Mouse (Mus musculus) embryo, embryonic 11 days (tissue): Measurements from ENCODE around the gene Palm2.

Experiments used
- DNase-seq: peaks from one replicate; pipeline ENCODE4 v3.0.0-alpha.2; 2015

Palm2 gene

DNA sequence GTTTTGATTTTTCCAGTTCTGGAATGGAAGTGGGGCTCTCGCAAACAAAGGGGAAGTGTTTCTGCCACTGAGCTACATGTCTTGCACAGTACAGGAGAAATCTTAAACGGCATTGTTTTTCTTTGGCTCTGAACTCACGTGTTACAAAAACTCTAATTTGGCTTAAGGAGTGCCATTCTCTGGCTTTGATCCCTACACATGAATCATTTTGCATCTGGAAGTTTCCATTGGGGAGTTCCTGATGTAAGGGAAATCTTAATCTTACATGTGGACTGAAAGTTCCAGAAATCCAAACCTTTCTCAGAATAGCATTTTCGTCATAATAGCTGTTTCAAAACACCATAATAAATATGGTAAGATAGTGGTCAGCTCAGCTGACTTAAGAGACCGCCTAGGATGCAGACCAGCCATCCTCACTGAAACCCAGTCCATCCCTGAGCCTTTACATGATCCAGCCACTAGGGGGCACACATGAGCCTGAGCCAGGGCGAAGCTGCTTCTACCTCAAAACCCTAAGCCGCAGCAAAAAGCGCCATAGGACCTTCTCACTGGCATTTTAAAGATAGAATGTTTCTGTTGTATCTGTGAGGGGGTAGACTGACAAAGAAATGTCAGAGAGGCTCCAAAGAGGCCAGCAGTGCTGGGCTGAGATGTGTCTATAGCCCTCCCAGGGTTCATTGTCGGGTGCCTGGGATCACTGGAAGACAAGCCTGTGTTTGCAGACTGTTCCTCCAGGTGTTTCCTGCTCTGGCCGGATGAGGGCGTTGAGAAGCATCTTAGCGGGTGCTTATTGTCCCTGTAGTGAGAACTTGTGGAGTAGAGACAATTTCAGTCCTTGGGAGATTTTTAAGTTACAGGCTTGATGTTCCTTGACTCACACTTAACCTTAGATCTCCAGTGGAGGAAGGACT, 239.2 kb downstream of the Palm2 start:
- peak; percentile 88 for DNase-seq

DNA sequence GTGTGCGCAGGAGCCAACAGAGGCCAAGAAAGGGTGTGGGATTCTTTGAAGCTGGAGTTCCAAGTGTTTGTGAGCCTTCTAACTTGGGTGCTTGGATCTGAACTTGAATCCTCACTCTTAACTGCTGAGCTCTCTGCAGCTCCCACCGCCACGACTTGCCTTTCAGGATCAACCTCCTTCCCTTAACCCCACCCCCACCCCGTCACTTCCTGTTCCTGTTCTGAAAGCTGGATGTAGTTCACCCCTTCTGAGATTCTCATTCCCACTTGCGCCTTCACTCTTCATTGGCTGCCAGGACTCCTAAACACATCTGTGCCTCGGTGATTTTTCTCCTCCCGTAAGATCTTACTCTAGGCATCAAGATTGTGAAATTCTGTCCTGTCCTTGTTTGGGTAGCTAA, 240.3 kb downstream of the Palm2 start:
- no peak for DNase-seq

DNA sequence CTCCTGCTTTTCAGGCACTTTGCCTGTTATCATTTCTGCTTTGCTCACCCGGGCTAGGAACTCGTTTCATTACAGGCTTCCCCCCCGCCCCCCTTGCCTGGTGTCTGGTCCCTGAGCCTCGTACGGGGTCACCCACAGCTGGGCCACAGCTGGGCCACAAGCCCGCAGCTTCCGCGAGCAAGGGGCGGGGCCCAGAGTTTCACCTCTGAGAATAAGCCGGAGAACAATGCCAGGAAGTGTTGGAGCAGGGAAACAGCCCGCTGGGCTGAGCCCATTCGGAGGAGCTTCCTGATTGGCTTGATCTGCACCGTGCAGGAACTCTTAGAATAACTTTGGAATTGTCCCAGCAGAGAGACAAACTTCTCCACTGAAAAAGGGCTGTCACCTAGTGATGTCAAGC, 241.3 kb downstream of the Palm2 start:
- DNase-seq = peak; percentile 81

DNA sequence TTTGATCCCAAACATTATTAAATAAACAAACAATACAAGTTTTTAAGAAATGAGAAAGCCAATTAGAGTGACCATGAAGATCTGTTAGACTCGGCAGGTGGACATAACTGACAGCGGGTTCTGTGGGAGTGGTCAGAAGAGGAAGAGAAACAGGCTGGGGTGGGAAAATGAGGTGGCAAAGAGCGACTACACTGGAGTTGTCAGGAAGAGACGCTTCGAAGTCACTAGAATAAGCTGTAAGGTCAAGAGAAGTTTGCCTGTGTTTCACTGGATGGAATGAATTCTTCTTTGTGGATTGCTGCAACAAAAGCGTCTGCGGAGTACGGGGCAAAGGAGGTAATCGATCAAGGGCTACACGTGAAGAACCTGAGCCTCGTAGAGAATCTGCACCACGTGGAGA, 243.9 kb downstream of the Palm2 start:
- DNase-seq = no peak

DNA sequence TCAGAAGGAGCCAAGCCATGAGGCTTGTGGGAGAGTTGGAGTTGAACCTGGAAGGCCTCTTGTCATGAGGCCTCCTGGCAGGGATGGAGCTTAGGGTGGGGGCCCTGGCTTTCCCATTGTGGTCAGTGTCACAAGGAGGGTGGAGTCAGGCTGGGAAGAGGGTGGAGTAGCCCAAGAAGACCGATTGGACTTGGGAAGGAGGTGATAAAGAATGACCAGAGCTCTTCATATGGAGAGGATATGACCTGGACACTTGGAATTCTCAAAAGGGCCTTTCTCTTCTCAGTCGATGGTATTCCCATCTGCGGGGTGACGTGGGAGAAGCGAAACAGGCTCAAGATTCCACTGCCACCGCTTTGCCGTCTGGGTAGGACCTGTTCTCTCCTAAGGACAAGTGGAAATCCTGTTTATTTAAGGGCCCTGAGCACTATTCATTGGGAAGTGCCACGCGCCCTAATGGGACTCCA, 245.0 kb downstream of the Palm2 start:
- DNase-seq = no peak

DNA sequence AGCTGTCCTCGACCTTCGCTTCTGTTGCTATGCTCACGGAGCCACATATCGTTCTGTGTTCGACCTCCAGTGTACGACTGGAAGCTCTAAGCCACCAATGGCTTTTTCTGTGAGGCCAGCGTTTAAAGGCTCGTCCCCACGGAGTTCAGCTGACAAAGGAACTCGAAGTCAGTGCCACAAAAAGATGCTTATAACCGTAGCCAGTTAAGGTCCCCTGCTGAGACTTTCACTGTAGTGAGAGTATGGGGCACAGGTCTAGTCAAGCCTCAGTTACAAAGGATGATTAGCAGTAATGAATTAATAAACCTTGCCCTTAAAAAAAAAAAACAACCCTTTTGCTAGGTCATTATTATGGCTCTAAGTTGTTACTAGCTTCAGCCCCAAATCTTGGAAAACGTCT, 246.1 kb downstream of the Palm2 start:
- no peak for DNase-seq

DNA sequence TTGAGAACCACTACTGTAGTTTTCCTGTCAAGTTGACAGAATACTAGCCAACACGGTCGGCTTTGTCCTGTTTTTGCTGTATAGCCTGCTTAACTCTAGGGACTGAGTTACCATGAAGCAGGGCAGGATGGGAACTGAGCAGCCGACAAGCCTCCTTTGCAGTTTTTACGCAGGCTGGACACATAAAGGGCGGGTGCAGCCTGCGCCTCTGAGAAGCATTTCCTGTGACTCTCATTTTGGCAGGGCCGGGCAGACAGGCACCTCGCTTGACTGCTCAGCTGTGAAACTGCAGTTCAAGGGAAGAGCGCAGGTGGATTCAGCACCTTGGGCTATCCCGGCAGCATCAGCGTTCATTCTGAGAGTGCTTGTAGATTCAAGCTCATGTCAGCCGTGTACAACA, 247.5 kb downstream of the Palm2 start:
- peak; percentile 36 for DNase-seq

DNA sequence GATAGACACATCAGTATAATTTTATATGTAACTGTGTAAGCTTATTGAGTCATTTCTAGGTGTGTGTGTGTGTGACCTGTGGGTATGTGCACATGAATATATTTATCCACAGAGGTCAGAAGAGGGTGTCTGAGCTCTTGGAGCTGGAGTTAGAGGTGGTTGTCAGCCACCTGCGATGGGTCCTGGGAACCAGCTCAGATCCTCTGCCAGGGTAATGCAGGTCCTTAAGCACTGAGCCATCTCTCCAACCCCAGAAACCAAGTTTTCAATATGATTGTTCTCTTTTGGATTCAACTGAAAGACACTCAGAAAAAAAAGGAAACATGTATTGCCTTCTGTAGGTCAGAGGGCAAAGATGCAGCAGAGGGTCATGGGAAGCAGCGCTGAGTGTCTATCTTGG, 248.3 kb downstream of the Palm2 start:
- no peak for DNase-seq

DNA sequence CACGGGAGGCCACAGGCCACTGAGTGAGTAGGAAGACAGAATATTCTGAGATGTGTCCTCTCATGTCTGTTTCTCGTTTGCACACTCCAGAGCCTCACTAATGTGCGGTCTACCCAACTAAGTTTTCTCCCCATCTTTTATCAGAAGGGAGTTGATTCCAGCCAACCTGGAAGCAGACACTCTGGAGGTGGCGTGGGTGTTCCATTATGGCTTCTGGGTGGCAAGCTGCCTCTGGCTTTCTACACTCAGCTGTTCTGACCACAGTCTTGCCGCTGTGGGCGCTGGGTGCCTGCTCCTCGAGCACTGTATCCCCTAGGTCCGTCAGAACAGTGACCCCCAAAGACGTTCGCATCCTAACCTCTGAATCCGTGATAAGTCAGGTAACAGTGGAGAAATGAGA, 248.9 kb downstream of the Palm2 start:
- no peak for DNase-seq

DNA sequence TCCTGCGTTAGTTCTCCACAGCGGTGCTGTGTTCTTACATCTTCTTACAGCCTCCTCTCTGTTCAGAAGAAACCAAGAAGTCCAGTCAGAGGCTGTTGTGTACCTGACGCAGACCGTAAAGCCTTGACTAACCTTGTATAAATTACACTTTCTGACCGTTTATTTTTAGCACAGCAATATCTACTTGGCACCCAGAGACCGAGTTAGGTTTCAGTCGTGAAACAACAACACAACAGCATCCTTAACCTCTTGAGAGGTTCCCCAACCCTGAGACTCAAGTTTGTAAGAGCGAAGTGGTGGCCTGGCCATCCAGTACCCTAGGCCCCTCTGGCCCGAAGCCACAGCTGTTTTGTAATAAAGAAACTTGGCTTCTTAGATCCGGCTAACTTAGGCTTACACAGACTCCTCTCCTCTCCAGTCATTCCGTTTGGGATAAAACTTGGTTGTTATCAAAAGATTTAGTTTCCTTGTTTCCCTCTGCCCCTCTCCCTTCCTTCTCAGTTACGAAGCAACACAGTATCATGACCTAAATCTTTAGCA, 250.7 kb downstream of the Palm2 start:
- no peak for DNase-seq

DNA sequence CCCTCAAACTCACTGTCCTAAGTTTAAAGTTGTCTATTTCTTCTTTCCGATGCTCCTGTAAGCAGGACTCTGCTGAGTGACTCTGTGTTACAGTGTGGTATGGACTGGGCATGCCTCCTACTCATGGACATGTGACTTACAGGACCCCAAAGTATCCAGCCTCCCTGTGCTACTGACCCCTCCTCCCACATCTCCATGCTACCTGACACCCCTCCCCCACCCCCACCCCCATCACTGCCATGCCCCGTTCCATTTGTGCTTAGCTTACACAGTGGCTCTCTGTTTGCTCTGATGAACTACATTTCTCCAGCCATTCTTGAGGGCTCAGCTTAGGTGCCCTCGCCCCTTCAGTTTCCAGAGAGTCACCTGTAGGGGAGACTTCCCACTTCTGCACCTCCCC, 252.7 kb downstream of the Palm2 start:
- no peak for DNase-seq

DNA sequence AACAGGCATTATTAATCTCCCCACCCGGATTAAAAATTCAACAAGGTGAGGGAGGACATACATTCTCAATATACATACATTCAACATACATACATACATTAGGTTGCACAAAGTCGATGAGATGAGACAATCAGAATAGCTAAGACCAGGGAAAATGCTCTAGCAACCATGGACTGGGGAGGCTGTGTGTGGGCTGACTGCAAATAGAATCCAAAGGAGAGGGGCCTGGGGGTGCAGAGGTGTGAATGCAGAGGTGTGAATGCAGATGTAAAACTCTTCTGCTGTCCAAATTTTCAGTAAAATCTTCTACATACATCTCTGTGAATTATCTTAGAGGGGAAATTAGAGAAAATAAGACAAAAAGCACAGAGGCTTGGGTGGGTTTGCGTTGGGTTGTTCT, 253.5 kb downstream of the Palm2 start:
- no peak for DNase-seq

DNA sequence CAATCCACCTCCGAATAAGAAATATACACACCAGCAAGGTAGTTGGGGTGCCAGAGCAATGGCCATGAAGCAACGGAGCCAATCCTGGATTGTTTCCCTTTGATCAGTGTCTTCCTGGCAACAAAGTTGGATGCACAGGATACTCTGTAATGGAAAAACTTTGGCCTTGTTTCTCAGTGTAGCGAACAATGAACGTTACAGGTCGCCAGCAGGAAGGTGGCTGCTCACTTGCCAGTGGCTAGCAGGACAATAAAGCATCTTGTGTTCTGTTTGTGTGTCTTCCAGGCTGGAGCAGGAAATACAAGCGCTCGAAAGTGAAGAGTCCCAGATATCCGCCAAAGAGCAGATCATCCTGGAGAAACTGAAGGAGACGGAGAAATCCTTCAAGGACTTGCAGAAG, 254.1 kb downstream of the Palm2 start:
- no peak for DNase-seq

DNA sequence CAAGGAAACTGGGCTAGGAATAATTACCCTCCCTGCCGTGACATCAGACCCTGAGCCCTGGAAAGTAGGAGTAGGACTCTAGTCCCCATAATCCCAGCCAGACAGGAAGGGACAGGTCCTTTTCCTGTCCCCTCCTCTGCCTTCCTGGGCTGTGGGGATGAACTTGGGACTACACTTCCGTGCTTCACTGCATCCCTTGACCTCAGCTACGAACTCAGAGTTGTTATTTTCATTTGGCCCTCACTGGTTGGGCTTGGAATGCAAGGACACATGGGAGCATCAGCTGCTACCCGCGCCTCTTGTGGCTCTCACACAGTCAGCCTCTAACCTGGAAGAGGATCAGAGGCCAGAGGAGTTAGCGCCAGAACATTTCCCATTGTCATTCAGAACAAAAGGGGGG, 256.0 kb downstream of the Palm2 start:
- DNase-seq = no peak

DNA sequence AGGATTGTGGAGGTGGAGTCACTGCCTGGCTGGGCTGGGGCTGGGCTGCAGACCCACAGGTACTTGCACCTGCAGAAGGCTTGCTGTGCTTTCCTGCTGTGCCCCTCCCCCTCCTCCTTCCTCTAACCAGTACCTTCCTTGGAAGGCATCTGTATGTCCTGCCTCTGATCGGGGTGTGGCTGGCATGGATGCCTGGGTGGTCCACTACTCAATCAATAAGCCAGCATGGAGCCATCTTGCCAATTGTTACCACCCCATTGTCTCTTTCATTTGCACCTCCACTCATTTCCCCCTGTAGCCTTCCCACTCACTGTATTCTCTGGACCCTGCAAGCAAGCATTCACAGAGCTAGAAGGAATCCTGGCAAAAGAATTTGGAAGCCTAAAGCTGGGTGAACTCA, 256.8 kb downstream of the Palm2 start:
- DNase-seq = no peak

DNA sequence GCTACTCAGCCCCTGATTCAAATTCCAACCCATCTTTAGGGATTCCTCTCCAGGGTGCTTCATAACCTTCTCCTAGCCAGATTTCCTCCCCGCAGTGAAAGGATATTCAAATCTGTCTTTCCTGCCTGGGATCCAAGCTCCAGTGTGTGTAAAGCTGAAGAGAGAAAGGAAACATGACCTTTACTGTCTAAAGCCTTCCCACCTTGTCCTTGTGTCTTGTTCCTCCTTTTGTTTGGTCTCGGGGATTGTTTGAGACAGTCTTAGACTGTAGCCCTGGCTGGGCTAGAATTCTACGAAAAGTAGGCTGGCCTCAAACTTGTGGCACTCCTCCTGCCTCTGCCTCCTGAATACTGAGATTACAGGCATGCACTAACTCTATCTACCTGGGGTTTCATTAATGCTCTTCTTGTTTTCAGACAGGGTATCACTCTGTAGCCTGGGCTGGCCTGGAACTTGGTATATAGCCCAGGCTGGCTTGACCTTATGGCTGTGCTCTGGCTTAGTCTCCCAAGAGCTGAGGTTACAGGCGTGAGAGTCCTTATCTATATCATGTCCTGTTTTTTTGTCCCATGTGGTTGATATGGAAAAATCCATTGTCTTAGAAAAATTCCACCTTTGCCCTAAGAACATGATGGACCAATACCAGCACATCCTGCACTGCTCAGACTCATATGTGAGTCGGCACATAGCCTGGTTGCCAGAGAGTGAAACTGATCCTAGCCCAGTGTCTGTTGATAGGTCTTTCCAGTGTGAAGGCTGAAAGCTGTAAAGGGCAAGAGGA, 260.5 kb downstream of the Palm2 start:
- no peak for DNase-seq

DNA sequence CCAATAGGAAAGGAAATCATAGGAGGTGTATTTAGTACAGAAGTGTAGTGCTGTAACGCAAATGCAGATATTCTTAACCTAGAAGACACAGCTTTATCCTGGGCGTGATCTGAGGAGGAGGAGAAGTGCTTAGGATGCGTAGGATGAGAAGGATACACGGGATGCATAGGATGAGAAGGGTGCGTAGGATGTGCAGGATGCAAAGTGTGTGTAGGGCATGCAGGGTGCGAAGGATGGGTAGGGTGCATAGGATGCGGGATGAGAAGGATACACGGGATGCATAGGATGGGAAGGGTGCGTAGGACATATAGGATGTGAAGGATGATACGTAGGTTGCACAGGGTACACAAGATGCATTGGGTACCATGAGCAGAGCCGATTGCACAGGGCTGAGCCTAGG, 262.9 kb downstream of the Palm2 start:
- DNase-seq = no peak

DNA sequence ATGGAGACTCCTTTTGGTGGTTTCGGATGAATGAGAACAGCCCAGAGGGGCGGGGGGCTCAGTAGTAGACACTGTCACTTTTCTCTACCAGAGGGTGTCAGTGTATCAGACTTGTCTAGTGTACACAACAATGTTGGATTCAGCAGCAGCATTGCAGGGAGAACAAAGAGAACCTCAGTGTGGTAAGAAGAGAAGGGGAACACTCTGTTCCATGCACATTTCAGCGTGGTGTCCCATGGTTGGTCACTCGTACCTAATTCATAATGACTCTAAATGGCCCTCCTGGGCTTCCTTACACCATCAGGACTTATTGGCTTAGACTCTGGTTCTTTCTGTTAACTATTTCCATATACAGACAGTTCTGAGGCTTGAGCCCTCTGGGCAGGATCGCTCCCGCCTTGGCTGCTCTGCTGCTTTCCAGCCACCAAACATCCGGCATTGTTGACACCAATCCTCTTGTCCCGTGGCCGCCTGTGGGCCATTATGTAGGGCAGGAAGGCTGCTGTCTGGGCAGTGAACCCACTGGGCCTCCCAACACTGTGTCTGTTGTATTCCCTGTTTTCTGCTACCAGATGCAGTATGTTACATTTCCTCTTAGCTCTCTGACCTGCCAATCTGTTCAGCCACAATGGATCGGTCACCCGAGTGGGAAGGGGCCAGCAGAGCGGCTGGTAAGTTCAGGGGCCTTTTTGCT, 264.0 kb downstream of the Palm2 start:
- no peak for DNase-seq

DNA sequence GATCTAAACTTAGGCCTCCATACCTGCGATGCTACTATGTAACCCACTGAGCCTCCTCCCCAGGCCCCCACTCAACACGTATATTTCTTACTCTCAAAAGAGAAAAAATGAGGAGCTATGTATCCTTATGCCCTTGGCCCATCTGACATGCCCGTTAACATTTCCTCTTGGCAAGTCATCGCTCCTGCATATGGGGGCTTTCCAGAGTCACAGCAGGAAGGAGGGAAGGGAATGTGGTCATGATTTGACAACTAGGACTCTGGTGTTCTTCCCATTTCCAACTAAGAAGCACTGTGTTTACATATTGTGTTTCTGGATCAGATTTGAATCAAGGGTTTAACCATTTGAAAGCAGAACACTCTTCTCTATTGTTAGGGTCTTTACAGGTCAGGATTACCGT, 267.5 kb downstream of the Palm2 start:
- DNase-seq = no peak

DNA sequence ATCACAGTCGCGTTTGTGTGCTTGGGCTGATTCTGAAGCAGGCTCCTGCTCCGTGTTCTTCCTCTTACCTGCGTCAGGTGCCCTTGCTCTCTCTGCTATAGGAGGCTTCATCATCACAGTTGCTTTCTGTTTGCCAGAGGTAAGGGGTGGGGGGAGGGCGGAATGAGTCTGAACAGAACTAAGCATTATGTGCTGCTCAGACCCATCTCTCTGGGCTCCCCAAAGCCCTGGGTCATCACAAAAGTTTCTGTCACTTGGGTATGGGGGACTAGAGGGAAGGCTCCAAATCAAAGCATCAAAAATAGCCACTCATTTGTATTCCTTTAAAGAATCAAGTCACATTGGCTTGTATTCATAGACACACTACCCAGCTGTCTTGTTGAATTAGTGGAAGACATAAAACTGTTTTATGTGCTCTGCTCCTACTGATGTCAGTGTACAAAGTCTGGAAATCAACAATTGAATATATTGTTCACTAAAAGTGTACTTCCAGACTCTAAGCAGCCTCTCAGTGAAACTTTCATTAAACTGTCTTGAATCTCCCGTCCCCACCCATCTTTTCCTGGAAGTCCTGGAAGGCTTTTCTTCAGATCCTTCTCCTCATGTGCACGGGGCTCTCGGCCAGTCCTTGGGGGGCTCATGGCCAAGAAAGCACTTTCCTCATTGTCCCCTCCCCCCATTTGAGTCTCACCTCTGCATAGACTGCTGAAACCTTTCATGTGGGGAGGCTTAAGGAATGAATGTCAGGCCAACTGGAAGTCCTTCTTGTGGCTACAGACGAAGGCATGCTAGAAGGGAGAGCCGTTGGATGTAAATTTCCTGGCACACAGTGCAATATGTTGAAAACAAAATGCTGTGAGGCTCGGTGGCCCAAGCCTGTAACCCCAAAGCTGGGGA, 269.8 kb downstream of the Palm2 start:
- no peak for DNase-seq

DNA sequence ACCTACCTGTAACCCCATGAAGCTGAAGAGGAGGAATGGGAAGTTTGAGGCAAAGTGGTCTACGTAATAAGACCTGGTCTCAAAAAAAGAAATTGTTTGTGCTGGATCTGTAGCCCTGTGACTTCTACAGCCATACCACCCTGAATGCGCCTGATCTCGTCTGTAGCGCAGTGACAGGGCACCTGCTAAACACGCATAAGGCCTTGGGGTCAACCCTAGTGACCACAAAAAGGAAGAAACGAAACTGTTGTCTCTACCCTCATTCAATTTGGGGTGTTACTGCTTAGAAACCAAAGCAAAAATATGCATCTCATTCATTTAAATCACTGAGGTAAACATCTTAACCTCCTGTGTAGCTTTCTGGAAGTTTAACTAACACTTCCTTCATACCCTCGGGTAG, 270.5 kb downstream of the Palm2 start:
- no peak for DNase-seq

DNA sequence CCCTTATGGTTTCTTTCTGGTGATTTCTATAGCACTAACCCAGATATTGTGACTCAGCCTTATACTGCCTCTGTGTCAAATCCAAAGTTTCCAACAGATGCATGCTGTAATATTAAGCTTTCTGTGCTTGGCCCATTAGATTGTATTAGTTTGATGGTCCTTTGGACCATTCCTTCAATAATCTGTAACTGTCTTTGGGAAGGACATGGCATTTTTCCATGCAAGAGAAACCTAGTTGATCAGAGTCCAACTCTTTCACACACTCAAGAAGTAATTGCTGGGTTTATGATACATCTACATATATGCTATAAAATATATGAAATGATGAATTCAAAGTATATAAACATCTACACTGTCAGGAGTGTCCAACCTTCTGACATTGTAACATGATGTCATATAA, 281.8 kb downstream of the Palm2 start:
- no peak for DNase-seq
